Mouse (Mus musculus) retina, adult 2 months (tissue): Measurements from ENCODE around the gene Pde9a.

Source experiments
- DNase-seq: peaks from one replicate; pipeline ENCODE4 v3.0.0-alpha.2; 2012; ENCODE audit warnings: low read depth, low spot score

The Pde9a gene

GRCm38 (mm10) chr17:31386766-31387275 is 811 bp downstream of the Pde9a start:
- DNase-seq: no peak

- no peak for DNase-seq
Measured at GRCm38 (mm10) chr17:31389432-31390050, 3.5 kb downstream of the Pde9a start.

GRCm38 (mm10) chr17:31391462-31391861 is 5.5 kb downstream of the Pde9a start:
- DNase-seq: no peak

GRCm38 (mm10) chr17:31392041-31392440 is 6.0 kb downstream of the Pde9a start:
- DNase-seq: no peak

- no peak for DNase-seq
Measured at GRCm38 (mm10) chr17:31393811-31394210, 7.8 kb downstream of the Pde9a start.

- no peak for DNase-seq
Measured at GRCm38 (mm10) chr17:31400294-31400693, 14.3 kb downstream of the Pde9a start.

GRCm38 (mm10) chr17:31401160-31401559 is 15.2 kb downstream of the Pde9a start:
- DNase-seq: no peak

GRCm38 (mm10) chr17:31402713-31403112 is 16.7 kb downstream of the Pde9a start:
- DNase-seq: no peak

GRCm38 (mm10) chr17:31405694-31406227 is 19.8 kb downstream of the Pde9a start:
- no peak for DNase-seq

GRCm38 (mm10) chr17:31409741-31410350 is 23.8 kb downstream of the Pde9a start:
- no peak for DNase-seq

GRCm38 (mm10) chr17:31415258-31415657 is 29.2 kb downstream of the Pde9a start:
- DNase-seq: no peak

GRCm38 (mm10) chr17:31418804-31419597 is 33.0 kb downstream of the Pde9a start:
- DNase-seq: no peak

GRCm38 (mm10) chr17:31419598-31419950 is 33.6 kb downstream of the Pde9a start:
- DNase-seq: no peak

GRCm38 (mm10) chr17:31419995-31420394 is 34.0 kb downstream of the Pde9a start:
- DNase-seq: no peak

- DNase-seq: no peak
Measured at GRCm38 (mm10) chr17:31420658-31421057, 34.6 kb downstream of the Pde9a start.

GRCm38 (mm10) chr17:31422381-31422780 is 36.4 kb downstream of the Pde9a start:
- DNase-seq: no peak

GRCm38 (mm10) chr17:31423020-31423419 is 37.0 kb downstream of the Pde9a start:
- no peak for DNase-seq

- DNase-seq: no peak
Measured at GRCm38 (mm10) chr17:31424358-31424757, 38.3 kb downstream of the Pde9a start.

GRCm38 (mm10) chr17:31424798-31425197 is 38.8 kb downstream of the Pde9a start:
- no peak for DNase-seq

- no peak for DNase-seq
Measured at GRCm38 (mm10) chr17:31425827-31426698, 40.1 kb downstream of the Pde9a start.

GRCm38 (mm10) chr17:31429402-31429801 is 43.4 kb downstream of the Pde9a start:
- no peak for DNase-seq
